Mouse (Mus musculus): ENCODE measurements around the gene Rcor3. TPM values are rescaled to one million over a fixed set of nuclear protein-coding genes. Genes with fewer than 3 reads are reported as not detected.

The Rcor3 gene
- total RNA-seq, 2 experiments from 2014 or later, result 32.1 to 35.8 TPM

DNA sequence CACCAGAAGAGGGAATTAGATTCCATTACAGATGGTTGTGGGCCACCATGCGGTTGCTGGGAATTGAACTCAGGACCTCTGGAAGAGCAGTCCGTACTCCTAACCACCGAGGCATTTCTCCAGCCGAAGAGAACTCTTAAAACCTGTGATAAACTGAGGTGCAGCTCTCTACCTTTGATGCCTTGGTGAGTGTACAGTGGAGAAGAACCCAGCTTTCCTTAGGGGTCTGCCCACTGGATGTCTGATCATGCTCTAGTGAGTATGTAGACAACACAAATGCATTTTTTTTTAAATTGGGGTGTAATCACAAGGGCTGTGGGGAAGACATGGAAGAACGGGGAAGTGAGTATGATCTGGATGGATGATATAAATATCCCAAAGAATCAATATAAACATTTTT, 42.2 kb downstream of the Rcor3 start:
- no peak for DNase-seq (ENCODE audit: low spot score)
- intact Hi-C loops (cut with DNase I), result no loop called here

DNA sequence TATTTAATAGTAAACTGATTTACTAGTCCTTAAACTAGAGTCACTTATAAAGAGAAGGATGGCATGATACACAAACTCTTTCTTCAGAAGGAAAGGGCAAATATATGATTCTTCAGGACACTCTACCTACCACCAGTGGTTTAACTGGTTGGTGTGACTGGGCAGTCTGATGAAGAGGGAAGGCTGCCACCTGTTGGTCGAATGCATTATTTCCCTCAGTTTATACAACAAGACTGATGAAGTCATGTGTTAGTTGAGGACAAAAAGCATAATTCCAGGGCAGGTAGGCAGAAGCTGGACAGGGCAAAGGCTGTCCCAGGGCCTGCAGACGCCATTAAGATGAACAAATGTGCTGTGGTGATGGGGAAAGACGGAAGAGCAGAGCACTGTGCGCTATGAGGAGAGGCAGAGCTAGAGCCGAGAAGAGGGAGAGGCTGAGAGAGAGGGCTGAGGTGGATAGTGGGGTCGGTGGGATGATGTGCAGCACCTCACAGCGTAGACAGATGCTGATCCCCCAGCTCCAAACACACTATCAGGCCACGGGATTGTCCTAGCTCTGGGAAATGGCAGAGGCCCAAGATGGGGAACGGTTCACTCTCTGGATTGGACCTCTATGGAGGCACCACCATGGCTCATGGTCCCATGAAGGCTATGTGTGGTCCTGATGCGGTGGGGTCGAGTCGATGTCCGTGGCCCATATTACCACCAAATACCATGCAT, 43.3 kb downstream of the Rcor3 start:
- no peak for DNase-seq (ENCODE audit: low spot score)
- intact Hi-C loops (cut with DNase I), result loop anchor here (1.0 to 5.0 kb wide), 2 partner anchors 260 to 517 kb away; partner anchors contain the start of genes Dtl and Ints7

DNA sequence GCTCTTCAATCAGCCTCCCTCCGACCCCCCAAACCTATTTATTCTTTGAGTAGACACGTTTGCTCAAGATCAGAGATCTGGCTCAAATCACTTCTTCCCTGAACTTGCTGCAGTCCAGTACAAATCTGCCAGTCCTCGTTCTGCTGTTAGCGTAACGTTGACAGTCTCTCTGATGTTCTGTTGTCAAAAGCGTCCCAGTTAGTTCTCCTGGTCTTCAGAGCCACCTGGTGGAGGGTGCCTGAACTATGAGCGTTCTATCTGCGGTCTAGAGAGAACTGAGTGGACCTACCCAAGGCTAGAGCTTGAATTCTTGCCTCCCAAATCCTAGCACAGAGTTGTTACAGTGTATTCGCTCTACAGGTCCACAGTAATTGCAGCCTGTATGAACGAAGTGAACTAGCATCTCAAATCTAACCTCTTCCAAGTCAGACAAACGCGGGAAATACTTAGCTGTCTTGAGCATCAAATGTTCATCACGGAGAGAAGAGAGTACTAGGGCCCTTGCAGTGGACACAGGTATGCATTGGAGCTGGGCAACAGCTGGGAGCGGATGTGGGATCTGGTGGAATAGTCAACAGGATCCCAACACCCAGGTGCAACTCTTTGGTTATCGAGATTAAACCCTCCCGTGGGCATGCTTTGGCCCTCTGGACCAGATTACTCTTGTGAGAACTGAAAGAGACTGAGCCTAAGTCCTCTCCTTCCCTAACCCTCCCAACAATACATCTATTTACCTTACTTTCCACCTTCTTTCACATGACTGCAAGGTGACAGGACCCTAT, 44.8 kb downstream of the Rcor3 start:
- peak; percentile 69 for DNase-seq (ENCODE audit: low spot score)
- intact Hi-C loops (cut with DNase I), result loop anchor here (1.0 to 5.0 kb wide), 4 partner anchors 32 to 516 kb away; partner anchors contain the start of genes Dtl and Ints7

DNA sequence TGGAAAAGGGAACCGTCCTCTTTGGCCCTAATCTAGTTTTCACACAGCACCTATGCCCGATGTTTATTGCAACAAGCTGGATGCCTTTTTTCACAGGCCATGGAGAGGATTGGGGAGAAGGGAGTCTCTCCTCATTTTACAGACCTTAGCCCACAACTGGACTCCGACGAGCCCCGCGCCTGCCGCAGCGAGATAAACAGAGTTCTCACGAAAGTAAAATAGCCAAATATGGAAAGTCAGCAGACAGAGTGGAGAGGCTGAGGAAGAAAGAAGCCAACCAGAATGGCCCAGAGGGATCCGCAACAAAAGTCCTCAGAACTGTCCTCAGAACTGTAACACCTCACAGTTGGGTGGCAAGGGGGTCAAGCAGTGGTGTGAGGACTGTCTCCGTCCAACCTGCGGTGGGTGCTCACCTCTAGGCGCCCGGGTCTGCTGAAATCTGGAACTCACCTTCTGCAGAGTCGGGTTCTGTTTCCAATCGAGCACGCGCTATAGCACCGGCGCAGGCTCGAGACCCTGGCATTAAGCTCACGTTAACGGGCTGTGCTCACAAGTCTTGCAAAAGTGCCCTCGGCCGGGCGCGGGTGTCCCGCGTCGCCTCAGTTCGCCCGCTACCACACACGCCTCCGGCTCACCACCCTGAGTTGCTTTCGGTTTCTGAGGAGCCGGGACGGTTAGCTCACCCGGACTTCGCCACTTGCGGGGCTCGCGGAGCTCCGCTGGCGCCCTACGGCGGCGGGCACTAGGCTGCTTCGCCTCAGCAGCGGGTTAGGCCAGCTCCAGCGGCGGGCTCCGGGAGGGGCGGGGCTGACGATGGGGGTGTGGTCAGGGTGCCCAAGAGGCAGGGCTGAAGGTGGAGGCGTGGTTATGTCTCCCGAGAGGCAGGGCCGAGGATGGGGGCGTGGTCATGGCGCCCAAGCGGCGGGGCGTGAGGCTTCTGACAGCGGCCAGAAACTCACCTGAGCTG, 45.8 kb downstream of the Rcor3 start, which contains the start of gene Traf5:
Traf5 (minus strand) TSS at position 754 of the 967 bp plus-strand sequence.
- peak; percentile 92 for DNase-seq (ENCODE audit: low spot score)
- intact Hi-C loops (cut with DNase I), result loop anchor here (2.0 to 5.0 kb wide), 3 partner anchors 31 to 515 kb away; partner anchors contain the start of genes Dtl and Ints7

DNA sequence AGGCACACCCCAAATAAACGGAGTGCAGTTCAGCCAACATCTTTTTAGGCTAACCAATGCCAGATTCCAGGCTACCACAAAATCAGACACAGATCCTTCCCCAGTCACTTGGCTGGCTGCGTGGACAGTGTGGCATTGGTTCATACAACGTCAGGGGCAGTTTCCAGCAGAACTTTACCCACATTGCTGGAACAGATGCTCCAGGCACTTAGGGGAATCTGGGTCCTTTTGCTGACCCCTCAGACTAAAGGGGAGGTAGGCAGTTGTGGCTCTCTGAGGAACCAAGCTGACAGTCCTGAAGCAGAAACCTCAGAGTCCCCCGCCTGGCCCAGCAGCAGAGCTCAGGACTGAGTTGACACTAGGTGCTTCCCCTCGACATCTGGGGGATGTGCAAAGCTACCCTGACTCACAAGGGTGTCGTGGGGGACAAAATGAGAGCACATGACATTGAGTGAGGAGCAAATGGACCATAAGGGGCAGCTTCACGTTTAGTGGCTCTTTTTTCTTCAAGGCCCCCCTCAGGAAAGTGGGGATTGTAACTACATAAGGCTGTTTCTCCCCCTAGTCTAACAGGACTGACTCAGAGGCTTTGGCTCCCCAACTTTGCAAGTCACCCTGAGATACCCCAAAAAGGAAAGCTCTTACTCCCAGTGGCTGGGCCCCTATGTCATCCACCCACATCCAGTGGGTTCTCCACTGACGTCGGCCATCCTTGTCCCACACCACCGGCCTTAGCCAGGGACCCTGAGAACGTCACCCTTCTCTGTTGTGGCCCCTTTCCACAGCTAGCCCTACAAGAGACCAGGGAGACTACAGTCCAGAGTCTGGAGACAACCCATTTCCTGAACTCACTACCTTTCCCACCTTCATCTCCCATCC, 46.9 kb downstream of the Rcor3 start:
- DNase-seq (ENCODE audit: low spot score), result no peak
- intact Hi-C loops (cut with DNase I), result loop anchor here (5.0 kb wide), 1 partner anchor 514 kb away; the partner anchor contains the start of genes Dtl and Ints7

DNA sequence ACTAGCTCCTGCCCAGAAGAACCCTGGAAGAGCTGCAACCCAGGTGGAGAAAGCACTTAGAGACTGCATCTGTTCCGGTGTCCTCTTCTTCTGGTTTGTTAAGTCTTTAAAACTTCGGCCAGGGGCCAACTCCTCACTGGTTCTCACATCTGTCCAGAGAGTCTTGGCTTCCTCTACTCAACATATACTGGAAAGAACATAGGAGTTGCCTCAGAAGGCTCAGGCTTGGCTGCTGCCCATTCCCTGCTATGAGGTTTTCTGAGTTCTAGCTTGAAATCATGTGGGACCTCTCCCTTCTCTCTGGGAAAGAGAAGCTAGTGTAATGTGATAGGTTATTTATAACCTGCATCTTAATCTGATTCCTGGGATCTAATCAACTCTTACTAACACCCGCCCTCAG, 47.6 kb downstream of the Rcor3 start:
- DNase-seq (ENCODE audit: low spot score), result no peak
- intact Hi-C loops (cut with DNase I), result loop anchor here (5.0 kb wide), 1 partner anchor 513 kb away; the partner anchor contains the start of genes Dtl and Ints7

DNA sequence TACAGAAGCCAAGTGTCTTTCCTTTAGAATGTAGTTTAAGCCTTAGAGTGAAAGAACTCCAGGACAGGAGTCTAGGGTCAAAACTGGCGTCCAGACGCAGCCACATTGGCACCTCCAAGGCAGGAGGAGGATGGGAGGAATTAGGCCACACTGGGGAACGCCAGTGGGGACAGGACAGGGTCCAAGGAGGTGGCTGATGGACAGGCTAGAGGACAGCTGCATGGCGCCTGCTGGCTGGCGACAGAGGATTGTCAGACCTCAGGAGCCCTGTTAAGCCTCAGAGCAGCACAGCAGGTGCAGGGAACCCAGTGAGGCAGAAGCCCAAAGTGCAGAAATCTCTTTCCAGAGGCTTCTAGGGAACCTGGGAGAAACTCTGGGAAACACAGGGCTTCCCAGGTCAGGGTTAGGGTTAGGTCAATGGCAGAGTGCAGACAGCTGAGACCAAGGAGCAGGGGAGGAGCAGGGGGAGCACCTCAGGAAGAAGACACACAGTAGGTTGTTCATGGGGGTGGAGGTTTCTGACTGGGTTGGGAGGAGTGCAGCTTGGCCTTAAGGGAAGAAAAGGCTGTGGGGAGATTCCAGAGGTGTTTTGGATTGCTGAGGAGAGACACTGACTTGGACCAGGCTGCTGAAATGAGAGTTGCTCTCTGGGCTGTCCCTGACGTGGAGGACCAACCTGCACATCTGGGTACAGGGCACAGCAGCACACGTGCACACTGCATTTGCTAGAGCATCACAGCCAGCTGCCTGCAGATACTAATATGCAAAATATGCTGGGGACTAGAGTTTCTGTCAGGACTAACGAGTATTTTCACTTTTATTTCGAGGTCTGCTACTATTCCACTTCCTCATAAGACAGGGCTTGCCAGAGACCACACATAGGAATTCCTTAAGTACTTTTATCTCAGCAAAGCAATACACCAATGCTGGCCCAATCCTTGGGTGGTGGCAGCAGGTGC, 48.4 kb downstream of the Rcor3 start:
- intact Hi-C loops (cut with DNase I), result loop anchor here (2.0 to 5.0 kb wide), 2 partner anchors 15 to 512 kb away; partner anchors contain the start of genes Dtl and Ints7

DNA sequence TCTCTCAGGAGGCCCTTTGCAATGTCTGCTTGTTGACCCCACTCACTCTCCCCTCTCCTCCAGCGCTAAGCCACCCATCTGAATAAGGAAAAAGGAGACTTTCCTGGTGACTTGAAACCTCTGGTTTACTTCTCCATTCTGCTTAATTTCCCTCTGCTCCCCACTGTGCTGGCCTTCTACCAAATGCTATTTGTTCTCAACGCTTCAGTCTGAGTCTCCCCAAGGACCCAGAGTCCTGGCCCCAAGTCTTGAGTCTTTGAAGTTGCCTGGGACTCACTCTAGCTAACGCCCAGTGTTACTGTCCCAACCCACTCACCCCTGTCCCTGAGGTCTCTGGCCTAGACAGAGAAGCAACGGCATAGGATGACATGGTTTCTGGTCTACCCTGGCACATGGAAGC, 49.9 kb downstream of the Rcor3 start:
- no peak for DNase-seq (ENCODE audit: low spot score)

More for the DNA sequence above, 48.4 kb downstream of the Rcor3 start:
- DNase-seq (ENCODE audit: low spot score), result no peak

DNA sequence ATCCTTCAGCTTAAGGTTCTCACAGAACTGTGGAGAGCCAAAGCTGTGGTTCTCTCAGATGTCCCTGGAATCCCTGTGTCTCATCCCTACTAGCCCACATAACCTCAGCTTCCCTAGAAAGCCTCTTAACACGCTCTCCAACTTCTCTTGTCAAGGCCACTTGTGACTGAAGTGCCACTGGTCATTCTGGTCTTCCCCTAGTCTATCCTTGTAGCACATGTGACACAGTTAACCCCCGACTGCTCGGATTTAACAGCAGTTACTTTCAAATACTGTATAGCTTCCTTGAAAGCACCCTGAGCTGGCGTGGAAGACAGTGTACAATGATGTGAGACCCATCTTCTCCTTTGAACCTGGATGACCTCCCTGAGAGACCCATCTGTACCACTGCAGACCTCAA, 50.8 kb downstream of the Rcor3 start:
- intact Hi-C loops (cut with DNase I), result no loop called here
- no peak for DNase-seq (ENCODE audit: low spot score)

More for the DNA sequence above, 49.9 kb downstream of the Rcor3 start:
- intact Hi-C loops (cut with DNase I), result loop anchor here (2.0 kb wide), 1 partner anchor 13 kb away; no protein-coding TSS in a partner anchor

DNA sequence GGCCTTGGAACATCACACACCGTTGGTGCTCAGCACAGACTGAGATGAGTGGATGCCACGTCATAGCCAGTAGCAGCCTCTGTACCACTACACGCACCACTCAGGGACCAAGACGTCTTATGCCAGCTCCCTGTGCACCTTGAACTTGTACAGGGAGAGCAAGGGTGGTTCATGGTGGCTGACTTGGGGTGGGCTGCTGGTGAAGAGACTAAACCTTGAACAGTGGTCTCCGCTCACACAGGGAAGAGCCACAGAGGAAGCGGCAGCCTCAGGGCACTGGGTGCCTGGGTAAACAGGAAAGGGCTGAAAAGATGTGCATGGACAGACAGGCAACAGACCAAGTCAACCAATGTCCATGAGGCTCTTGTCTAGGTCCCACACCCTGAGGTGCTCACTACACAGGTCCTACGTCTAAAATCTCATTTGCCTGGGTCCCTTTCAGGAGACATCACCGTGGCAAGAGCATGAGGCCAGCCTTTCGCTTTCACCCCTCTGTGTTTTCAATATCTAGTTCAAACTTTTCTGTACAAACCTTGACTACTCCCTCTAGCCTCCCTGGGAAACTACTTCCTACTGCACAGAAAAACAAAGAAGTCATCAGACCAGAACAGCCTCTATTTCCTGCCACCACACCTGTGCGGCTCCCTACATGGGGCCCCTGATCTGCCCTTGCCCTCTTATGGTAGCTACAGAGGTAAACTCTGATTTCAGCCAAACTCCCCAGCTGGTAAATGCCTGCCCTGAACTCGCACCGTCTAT, 51.4 kb downstream of the Rcor3 start:
- no peak for DNase-seq (ENCODE audit: low spot score)
- intact Hi-C loops (cut with DNase I), result no loop called here

DNA sequence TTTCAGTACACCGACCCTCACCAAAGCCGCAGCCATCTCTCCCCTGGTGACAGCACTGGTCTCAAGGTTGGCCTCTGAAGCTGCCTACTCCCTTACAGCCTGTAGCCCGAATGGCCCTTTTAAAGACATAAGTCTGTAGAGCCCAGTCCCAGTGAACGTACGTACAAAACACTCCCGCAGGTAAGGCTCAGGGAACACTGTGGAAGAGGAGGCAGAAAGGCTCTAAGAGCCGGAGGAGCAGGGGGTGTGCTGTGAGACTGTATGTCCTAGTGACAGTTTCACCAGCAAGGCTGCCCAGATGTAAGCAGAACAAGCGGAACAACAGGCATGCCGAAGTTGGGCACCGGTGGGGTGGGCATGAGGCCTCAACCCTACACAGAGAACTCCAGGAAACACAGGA, 52.6 kb downstream of the Rcor3 start:
- no peak for DNase-seq (ENCODE audit: low spot score)
- intact Hi-C loops (cut with DNase I), result no loop called here

DNA sequence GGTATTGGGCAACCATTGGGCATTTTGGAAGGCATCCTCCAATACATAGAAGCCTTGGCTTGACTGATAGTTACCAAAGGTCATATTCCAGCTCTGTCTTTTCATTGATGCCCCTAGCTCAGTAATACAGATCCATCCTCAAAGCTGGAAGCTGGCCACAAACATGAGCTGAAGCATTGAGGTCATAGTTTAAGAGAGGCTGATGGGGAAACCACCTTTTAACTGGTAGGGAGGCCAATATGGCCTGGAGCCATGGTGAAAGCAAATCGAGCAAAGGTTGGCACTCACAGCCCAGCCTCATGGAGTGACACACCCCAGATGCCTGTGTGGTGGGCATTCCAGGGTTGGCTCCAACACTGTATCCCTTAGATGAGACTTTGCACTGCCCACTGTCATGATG, 55.2 kb downstream of the Rcor3 start:
- intact Hi-C loops (cut with DNase I), result no loop called here
- no peak for DNase-seq (ENCODE audit: low spot score)

DNA sequence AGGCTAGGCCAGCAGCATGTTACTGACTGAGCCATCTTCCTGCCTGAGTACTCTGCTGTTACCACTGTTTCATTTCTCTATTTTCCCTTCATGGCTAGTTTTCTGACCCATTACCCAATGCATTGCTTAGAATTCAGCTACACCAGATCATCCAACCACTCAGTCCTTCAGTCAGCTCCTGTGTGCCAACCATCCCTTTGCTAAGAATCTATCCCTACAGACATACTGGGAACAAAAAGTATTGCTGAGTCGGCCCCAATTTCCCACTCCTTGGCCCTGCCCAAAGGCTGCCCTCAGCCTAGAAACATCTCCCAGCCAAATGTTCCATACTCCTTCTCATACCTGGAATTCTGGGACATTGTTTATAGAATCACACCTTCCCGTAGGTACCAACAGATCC, 56.7 kb downstream of the Rcor3 start:
- no peak for DNase-seq (ENCODE audit: low spot score)

DNA sequence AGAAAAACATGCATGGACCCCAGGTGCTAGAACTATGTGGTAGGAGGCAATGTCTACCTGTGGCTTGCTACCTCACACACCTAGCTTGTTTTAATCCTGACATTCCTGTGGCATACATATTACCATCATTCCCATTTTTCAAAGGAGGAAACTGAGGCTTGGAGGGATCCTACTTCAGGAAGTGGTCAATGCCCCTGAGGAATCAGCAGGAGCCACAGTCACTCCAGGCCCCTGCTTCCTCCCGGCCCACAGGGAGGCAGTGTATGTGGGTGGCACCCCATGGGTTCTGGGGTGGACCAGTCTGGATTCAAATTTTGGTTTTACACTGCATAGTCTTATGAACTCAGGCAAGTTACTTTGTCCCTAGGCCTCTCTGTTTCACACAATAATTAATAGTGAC, 58.7 kb downstream of the Rcor3 start:
- intact Hi-C loops (cut with DNase I), result no loop called here

More for the DNA sequence above, 56.7 kb downstream of the Rcor3 start:
- intact Hi-C loops (cut with DNase I), result no loop called here

DNA sequence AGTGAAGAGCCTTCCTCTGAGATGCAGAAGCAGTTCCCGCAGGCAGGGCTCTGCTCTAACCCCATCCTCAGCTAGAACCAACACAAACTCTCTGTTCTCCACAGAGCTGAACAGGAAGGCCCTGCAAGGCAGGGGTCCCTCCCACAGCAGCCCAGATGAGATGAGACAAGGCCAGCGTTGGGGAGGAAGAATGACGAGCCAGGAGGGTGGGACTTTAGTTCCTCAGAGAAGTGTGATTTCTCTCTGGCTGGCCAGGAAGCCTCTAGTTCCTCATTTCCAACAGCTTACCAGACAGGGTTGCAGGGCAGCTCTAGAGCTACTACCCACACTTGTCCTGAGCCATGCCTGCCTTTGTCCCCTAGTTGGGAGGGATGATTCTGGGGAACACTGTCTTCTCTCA, 59.5 kb downstream of the Rcor3 start:
- intact Hi-C loops (cut with DNase I), result no loop called here
- peak; percentile 67 for DNase-seq (ENCODE audit: low spot score)

More for the DNA sequence above, 58.7 kb downstream of the Rcor3 start:
- DNase-seq (ENCODE audit: low spot score), result no peak

DNA sequence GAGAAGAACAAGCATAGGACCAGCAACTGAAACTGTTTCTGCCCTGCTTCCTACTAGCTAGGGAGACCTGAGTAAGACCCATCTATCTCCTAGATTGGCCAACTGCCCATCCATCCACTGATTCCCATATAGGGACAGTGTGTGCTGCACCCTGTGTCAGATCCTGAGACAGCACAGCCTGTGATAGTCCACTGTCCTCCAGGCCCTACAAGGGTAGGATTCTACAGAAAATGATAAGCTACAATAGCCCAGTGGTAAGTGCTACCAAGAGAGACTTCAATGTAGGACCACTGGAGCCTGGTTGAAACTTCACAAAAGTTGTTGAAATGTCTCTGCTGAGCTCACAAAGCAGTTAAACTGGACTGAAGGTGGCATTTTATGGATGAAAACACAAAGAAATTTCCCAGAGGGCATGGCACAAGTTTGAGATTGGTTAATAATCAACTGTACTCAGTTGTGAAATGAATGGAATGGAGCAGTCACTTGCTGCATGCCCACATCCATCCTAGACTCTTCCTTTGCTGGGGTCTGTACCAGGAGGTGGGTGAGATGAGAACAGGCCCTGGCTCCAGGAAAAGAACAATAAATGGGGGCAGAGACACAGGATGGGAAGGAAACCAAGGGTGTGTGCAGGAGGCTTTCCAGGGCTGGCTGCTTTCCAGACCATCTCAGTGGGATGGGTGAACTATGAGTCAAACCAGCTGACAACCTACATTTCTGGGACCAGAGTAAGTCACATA, 60.9 kb downstream of the Rcor3 start:
- peak; percentile 47 for DNase-seq (ENCODE audit: low spot score)
- intact Hi-C loops (cut with DNase I), result no loop called here

Data from heart, postnatal 25 days (tissue).